Mouse (Mus musculus): ENCODE measurements around the gene Rab43. TPM values are rescaled to one million over a fixed set of nuclear protein-coding genes. Genes with fewer than 3 reads are reported as not detected.
A peak's percentile ranks its signal among the peaks of the same experiment; 100 is the strongest.

The Rab43 gene
- polyA plus RNA-seq, 1 experiment from 2014 or later: 8.9 TPM

DNA sequence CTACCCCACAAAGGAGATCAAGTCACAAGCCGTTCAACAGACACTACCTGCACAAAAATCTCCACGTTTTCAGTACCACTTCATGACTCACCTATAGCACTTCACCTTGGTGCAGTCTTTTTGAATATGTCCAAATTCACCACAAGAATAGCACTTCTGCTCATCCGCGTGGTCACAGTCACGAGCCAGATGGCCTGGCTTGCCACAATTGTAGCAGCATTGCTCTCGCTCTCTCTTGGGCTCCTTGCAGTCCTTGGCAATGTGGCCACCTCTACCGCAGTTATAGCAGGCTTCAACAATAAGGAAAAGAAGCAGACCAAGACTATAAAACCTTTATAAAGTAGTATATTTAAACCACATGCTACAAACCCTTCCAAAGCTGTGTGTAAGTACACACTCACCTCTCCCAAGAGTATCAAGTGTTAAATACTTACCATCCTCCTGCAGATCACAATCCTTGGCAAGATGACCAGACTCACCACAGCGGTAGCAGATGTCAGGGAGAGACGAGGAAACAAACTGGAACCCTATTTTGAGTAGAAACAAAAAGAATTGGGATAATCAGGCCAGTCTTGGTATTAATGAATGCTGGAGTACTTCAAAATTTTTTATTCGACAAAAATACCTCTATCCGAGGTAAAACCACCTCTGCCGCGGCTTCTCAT is 33.2 kb upstream of the Rab43 start:
- 94% methylated on average over 13 of the region's 13 CpGs for WGBS
- peaks cover 41% of the 10 kb centered on the region for H3K36me3 ChIP-seq (ENCODE audit: control insufficient read depth, insufficient read depth, low read length)
- H3K4me1 ChIP-seq (ENCODE audit: control insufficient read depth, insufficient read depth, low read length): peaks cover 16% of the 10 kb centered on the region
- ATAC-seq (ENCODE audit: low read depth): no peak
- no peak overlapping the region for H3K27ac ChIP-seq (ENCODE audit: low read depth, low read length)
- no peak overlapping the region for H3K4me2 ChIP-seq (ENCODE audit: low read depth, low read length)
- no peak overlapping the region for H3K9ac ChIP-seq (replicated peaks; ENCODE audit: low read depth, low read length)
- H3K27me3 ChIP-seq (ENCODE audit: control insufficient read depth, insufficient read depth, low read length): no peaks in the 10 kb centered on the region
- no peak overlapping the region for H3K4me3 ChIP-seq (ENCODE audit: low read depth, low read length)
- no peaks in the 10 kb centered on the region for H3K9me3 ChIP-seq (ENCODE audit: control insufficient read depth, low read length)

- H3K9ac ChIP-seq (replicated peaks; ENCODE audit: low read depth, low read length): no peak overlapping the region
- H3K4me3 ChIP-seq (ENCODE audit: low read depth, low read length): no peak overlapping the region
- no peak overlapping the region for H3K27ac ChIP-seq (ENCODE audit: low read depth, low read length)
- peaks cover 4% of the 10 kb centered on the region; the same call in 1 of the 2 replicates for H3K4me1 ChIP-seq (ENCODE audit: control insufficient read depth, insufficient read depth, low read length)
- no peaks in the 10 kb centered on the region for H3K9me3 ChIP-seq (ENCODE audit: control insufficient read depth, low read length)
- peaks cover 34% of the 10 kb centered on the region for H3K36me3 ChIP-seq (ENCODE audit: control insufficient read depth, insufficient read depth, low read length)
- ATAC-seq (ENCODE audit: low read depth): no peak
- no peak overlapping the region for H3K4me2 ChIP-seq (ENCODE audit: low read depth, low read length)
- H3K27me3 ChIP-seq (ENCODE audit: control insufficient read depth, insufficient read depth, low read length): no peaks in the 10 kb centered on the region
- WGBS: 32% methylated on average over 1 of the region's 1 CpGs
Observed at GRCm38 (mm10) chr6:87842254-87842653, 30.3 kb upstream of the Rab43 start.

DNA sequence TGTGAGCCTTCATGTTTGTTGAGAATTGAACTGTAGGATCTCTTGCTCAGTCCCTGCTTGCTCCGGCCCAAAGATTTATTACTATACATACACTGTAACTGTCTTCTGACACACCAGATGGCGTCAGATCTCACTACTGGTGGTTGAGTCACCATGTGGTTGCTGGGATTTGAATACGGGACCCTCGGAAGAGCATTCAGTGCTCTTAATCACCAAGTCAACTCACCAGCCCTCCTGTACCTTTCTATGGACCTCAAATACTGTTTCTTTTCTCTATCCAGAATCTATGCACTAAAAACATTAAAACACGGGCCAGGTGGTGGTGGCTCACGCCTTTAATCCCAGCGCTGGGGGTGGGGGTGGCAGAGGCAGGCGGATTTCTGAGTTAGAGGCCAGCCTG is 29.7 kb upstream of the Rab43 start:
- H3K36me3 ChIP-seq (ENCODE audit: control insufficient read depth, insufficient read depth, low read length): peaks cover 34% of the 10 kb centered on the region
- no peak overlapping the region for H3K4me3 ChIP-seq (ENCODE audit: low read depth, low read length)
- peaks cover 5% of the 10 kb centered on the region; the same call in 1 of the 2 replicates for H3K4me1 ChIP-seq (ENCODE audit: control insufficient read depth, insufficient read depth, low read length)
- no peak for ATAC-seq (ENCODE audit: low read depth)
- WGBS: 76% methylated on average over 8 of the region's 8 CpGs
- no peaks in the 10 kb centered on the region for H3K9me3 ChIP-seq (ENCODE audit: control insufficient read depth, low read length)
- no peaks in the 10 kb centered on the region for H3K27me3 ChIP-seq (ENCODE audit: control insufficient read depth, insufficient read depth, low read length)
- H3K9ac ChIP-seq (replicated peaks; ENCODE audit: low read depth, low read length): no peak overlapping the region
- H3K27ac ChIP-seq (ENCODE audit: low read depth, low read length): no peak overlapping the region
- H3K4me2 ChIP-seq (ENCODE audit: low read depth, low read length): no peak overlapping the region

- 68% methylated on average over 11 of the region's 11 CpGs for WGBS
- no peaks in the 10 kb centered on the region for H3K9me3 ChIP-seq (ENCODE audit: control insufficient read depth, low read length)
- no peak overlapping the region for H3K27ac ChIP-seq (ENCODE audit: low read depth, low read length)
- H3K4me3 ChIP-seq (ENCODE audit: low read depth, low read length): no peak overlapping the region
- H3K9ac ChIP-seq (replicated peaks; ENCODE audit: low read depth, low read length): no peak overlapping the region
- H3K27me3 ChIP-seq (ENCODE audit: control insufficient read depth, insufficient read depth, low read length): no peaks in the 10 kb centered on the region
- H3K36me3 ChIP-seq (ENCODE audit: control insufficient read depth, insufficient read depth, low read length): peaks cover 29% of the 10 kb centered on the region
- H3K4me1 ChIP-seq (ENCODE audit: control insufficient read depth, insufficient read depth, low read length): peaks cover 5% of the 10 kb centered on the region; the same call in 1 of the 2 replicates
- H3K4me2 ChIP-seq (ENCODE audit: low read depth, low read length): no peak overlapping the region
- ATAC-seq (ENCODE audit: low read depth): no peak
Observed at GRCm38 (mm10) chr6:87839797-87840341, 27.9 kb upstream of the Rab43 start.

DNA sequence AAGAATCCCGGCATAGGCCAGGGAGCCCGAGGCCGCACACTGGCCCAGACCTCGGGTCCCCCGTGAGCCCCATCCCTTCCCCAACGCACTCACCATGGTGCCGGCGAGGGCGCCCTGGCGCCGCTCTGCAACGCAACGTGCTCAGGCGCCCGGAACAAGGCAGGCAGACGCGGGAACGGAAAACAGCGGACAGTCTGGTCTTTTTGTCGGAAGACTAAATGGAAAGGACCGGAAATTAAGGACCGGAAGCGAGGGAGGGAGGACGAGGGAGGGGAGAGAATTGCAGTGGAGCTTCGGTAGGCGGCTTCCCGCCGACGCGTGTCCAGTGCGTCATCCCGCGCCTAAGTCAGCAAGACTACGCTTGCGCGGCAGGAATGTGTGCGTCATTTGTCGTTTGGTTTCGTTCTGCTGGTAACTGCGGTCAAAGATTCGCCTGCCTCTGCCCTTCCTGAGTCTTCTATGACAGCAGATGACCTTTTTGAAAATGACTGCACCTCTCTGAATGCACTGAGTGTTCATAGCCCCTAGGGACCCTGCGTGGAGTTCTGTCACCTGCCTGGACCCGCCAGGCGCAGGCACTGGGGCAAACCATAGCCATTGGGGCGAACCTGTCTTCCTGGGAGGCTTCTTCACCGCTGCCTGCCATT is 26.7 kb upstream of the Rab43 start, which contains the start of gene Isy1:
Isy1 (minus strand) TSS at position 248 of the 647 bp plus-strand sequence.
- peaks cover 5% of the 10 kb centered on the region; the same call in 1 of the 2 replicates for H3K4me1 ChIP-seq (ENCODE audit: control insufficient read depth, insufficient read depth, low read length)
- H3K27me3 ChIP-seq (ENCODE audit: control insufficient read depth, insufficient read depth, low read length): no peaks in the 10 kb centered on the region
- WGBS: under 1% methylated on average over 46 of the region's 46 CpGs
- H3K4me3 ChIP-seq (ENCODE audit: low read depth, low read length): peak within 1 kb of the TSS; percentile 80
- H3K27ac ChIP-seq (ENCODE audit: low read depth, low read length): peak within 1 kb of the TSS; percentile 98
- peak within 1 kb of the TSS; percentile 82 for H3K9ac ChIP-seq (replicated peaks; ENCODE audit: low read depth, low read length)
- peak; percentile 97 for ATAC-seq (ENCODE audit: low read depth)
- H3K9me3 ChIP-seq (ENCODE audit: control insufficient read depth, low read length): no peaks in the 10 kb centered on the region
- peak within 1 kb of the TSS; percentile 90 for H3K4me2 ChIP-seq (ENCODE audit: low read depth, low read length)
- peaks cover 21% of the 10 kb centered on the region for H3K36me3 ChIP-seq (ENCODE audit: control insufficient read depth, insufficient read depth, low read length)

- H3K9ac ChIP-seq (replicated peaks; ENCODE audit: low read depth, low read length): no peak within 1 kb of the TSS
- peaks cover 22% of the 10 kb centered on the region for H3K36me3 ChIP-seq (ENCODE audit: control insufficient read depth, insufficient read depth, low read length)
- ATAC-seq (ENCODE audit: low read depth): no peak
- WGBS: 96% methylated on average over 7 of the region's 7 CpGs
- H3K9me3 ChIP-seq (ENCODE audit: control insufficient read depth, low read length): no peaks in the 10 kb centered on the region
- no peak within 1 kb of the TSS for H3K27ac ChIP-seq (ENCODE audit: low read depth, low read length)
- no peak within 1 kb of the TSS for H3K4me3 ChIP-seq (ENCODE audit: low read depth, low read length)
- H3K4me1 ChIP-seq (ENCODE audit: control insufficient read depth, insufficient read depth, low read length): peaks cover 5% of the 10 kb centered on the region; the same call in 1 of the 2 replicates
- no peak within 1 kb of the TSS for H3K4me2 ChIP-seq (ENCODE audit: low read depth, low read length)
- H3K27me3 ChIP-seq (ENCODE audit: control insufficient read depth, insufficient read depth, low read length): no peaks in the 10 kb centered on the region
Observed at GRCm38 (mm10) chr6:87835695-87836094, 23.7 kb upstream of the Rab43 start, which contains the start of gene Gm45140. Gene Gm45140 (minus strand): TSS chr6:87835795.

DNA sequence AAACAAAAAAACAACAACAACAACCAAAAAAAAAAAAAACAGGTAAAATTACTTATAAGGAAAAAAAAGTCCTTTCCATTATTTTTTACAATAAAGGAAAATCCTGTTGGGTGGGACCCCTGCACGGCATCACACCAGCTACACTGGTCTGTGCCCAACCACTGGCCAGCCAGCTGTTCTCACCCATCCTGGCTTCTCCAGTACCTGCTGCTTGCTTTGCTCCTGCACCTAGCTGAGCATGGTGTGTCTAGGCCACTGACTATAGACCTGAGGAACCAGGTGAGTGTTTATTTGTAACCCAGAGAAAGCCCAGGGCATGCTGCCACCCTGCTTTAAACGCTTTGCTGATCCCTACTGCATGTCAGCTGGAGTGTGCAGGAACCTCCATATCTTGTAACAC is 8.4 kb upstream of the Rab43 start:
- Histone ChIP-seq H3K27me3 (ENCODE audit: control insufficient read depth, insufficient read depth, low read length) (no peaks in the 10 kb centered on the region), H3K9ac (replicated peaks; ENCODE audit: low read depth, low read length) (no peak overlapping the region), H3K4me2 (ENCODE audit: low read depth, low read length) (no peak overlapping the region), H3K9me3 (ENCODE audit: control insufficient read depth, low read length) (no peaks in the 10 kb centered on the region), H3K4me1 (ENCODE audit: control insufficient read depth, insufficient read depth, low read length) (no peaks in the 10 kb centered on the region), H3K4me3 (ENCODE audit: low read depth, low read length) (no peak overlapping the region), H3K36me3 (ENCODE audit: control insufficient read depth, insufficient read depth, low read length) (peaks cover 64% of the 10 kb centered on the region), H3K27ac (ENCODE audit: low read depth, low read length) (no peak overlapping the region)
- 97% methylated on average over 2 of the region's 2 CpGs for WGBS
- ATAC-seq (ENCODE audit: low read depth): no peak

GRCm38 (mm10) chr6:87814486-87814885 is 2.5 kb upstream of the Rab43 start:
- H3K4me1 ChIP-seq (ENCODE audit: control insufficient read depth, insufficient read depth, low read length): peaks cover 6% of the 10 kb centered on the region; the same call in 1 of the 2 replicates
- no peaks in the 10 kb centered on the region for H3K9me3 ChIP-seq (ENCODE audit: control insufficient read depth, low read length)
- H3K36me3 ChIP-seq (ENCODE audit: control insufficient read depth, insufficient read depth, low read length): peaks cover 27% of the 10 kb centered on the region
- no peak overlapping the region for H3K9ac ChIP-seq (replicated peaks; ENCODE audit: low read depth, low read length)
- H3K27me3 ChIP-seq (ENCODE audit: control insufficient read depth, insufficient read depth, low read length): no peaks in the 10 kb centered on the region; the same call in 1 of the 2 replicates
- WGBS: 93% methylated on average over 5 of the region's 5 CpGs
- H3K4me3 ChIP-seq (ENCODE audit: low read depth, low read length): no peak overlapping the region
- ATAC-seq (ENCODE audit: low read depth): no peak
- H3K4me2 ChIP-seq (ENCODE audit: low read depth, low read length): no peak overlapping the region
- no peak overlapping the region for H3K27ac ChIP-seq (ENCODE audit: low read depth, low read length)

GRCm38 (mm10) chr6:87812656-87813055 is 692 bp upstream of the Rab43 start:
- 86% methylated on average over 1 of the region's 1 CpGs for WGBS
- H3K9ac ChIP-seq (replicated peaks; ENCODE audit: low read depth, low read length): peak overlapping the region; percentile 80; the same call in 1 of the 2 replicates
- peaks cover 12% of the 10 kb centered on the region for H3K36me3 ChIP-seq (ENCODE audit: control insufficient read depth, insufficient read depth, low read length)
- no peaks in the 10 kb centered on the region for H3K9me3 ChIP-seq (ENCODE audit: control insufficient read depth, low read length)
- no peak overlapping the region; the same call in 1 of the 2 replicates for H3K4me3 ChIP-seq (ENCODE audit: low read depth, low read length)
- peak overlapping the region; percentile 95 for H3K4me2 ChIP-seq (ENCODE audit: low read depth, low read length)
- no peaks in the 10 kb centered on the region; the same call in 1 of the 2 replicates for H3K27me3 ChIP-seq (ENCODE audit: control insufficient read depth, insufficient read depth, low read length)
- no peak overlapping the region for H3K27ac ChIP-seq (ENCODE audit: low read depth, low read length)
- H3K4me1 ChIP-seq (ENCODE audit: control insufficient read depth, insufficient read depth, low read length): peaks cover 6% of the 10 kb centered on the region; the same call in 1 of the 2 replicates
- no peak for ATAC-seq (ENCODE audit: low read depth)

Data from neural tube, embryonic 14.5 days (tissue).